Mouse (Mus musculus) stomach, embryonic 14.5 days (tissue): ENCODE data around the gene Klhl8. TPM values are rescaled to one million over a fixed set of nuclear protein-coding genes. Genes with fewer than 3 reads are reported as not detected.

ENCODE experiments used
- ATAC-seq: fragments of 200-750 bp; cut with Nextera tagmentation; 2 replicates; pipeline ENCODE4 v1.8.0; 2017; ENCODE audit warnings: low read depth, moderate TSS enrichment; ENCODE audit not compliant: insufficient number of reproducible peaks, insufficient read depth, low FRiP score
- H3K27ac ChIP-seq: fragments of 300-500 bp; sonication (generic); 2 replicates; pipeline ENCODE4 v1.5.1; 2014; ENCODE audit warnings: mild to moderate bottlenecking, low read length, moderate library complexity, mixed read lengths
- H3K27me3 ChIP-seq: fragments of 300-500 bp; sonication (generic); 2 replicates; pipeline ENCODE4 v1.6.1; 2014; ENCODE audit warnings: low read length, control low read depth, mixed read lengths; ENCODE audit not compliant: control insufficient read depth, insufficient read depth
- H3K36me3 ChIP-seq: fragments of 300-500 bp; sonication (generic); 2 replicates; pipeline ENCODE4 v1.6.1; 2014; ENCODE audit warnings: mild to moderate bottlenecking, control low read depth, low read length, moderate library complexity, mixed read lengths; ENCODE audit not compliant: control insufficient read depth, insufficient read depth
- H3K4me1 ChIP-seq: fragments of 300-500 bp; sonication (generic); 2 replicates; pipeline ENCODE4 v1.6.1; 2014; ENCODE audit warnings: low read length, control low read depth, mixed read lengths; ENCODE audit not compliant: control insufficient read depth, insufficient read depth
- H3K4me2 ChIP-seq: fragments of 300-500 bp; sonication (generic); replicated peaks from 2 replicates; pipeline ENCODE4 v1.6.1; 2014; ENCODE audit warnings: low read depth, low read length, control low read depth
- H3K4me3 ChIP-seq: fragments of 300-500 bp; sonication (generic); 2 replicates; pipeline ENCODE4 v1.5.1; 2014; ENCODE audit warnings: low read depth, low read length, control low read depth
- H3K9ac ChIP-seq: fragments of 300-500 bp; sonication (generic); replicated peaks from 2 replicates; pipeline ENCODE4 v1.6.1; 2014; ENCODE audit warnings: low read depth, mild to moderate bottlenecking, control low read depth, low read length, moderate library complexity, mixed read lengths
- H3K9me3 ChIP-seq: fragments of 300-500 bp; sonication (generic); 2 replicates; pipeline ENCODE4 v1.6.1; 2016; ENCODE audit warnings: low read depth, low read length, control low read depth; ENCODE audit not compliant: control insufficient read depth
- WGBS: fragments of 180-500 bp; shearing (Covaris S2); extraction: QIAGEN DNeasy Blood & Tissue Kit; methylation state at CpG from one replicate; pipeline ENCODE4 v1.1.7; 2014; 5-methylcytosine and 5-hydroxymethylcytosine counted together
- polyA plus RNA-seq: library from polyadenylated mRNA; unstranded; fragments of >200 nt; fragmentation: Nextera tagmentation; extraction: Ambion mirVana; gene quantifications from 2 replicates; pipeline ENCODE4 v1.2.1, GENCODE M21; 2014

Klhl8 gene
- polyA plus RNA-seq, 1 experiment from 2014 or later, result 15.0 TPM

GRCm38 (mm10) chr5:103829158-103829557 is 81.9 kb downstream of the Klhl8 start:
- no peak overlapping the region for H3K4me3 ChIP-seq
- H3K9ac ChIP-seq, result no peak overlapping the region
- no peak for ATAC-seq
- H3K27me3 ChIP-seq, result no peaks in the 10 kb centered on the region
- WGBS, result 84% methylated on average over 12 of the region's 12 CpGs
- H3K4me2 ChIP-seq, result no peak overlapping the region
- no peak overlapping the region for H3K27ac ChIP-seq
- H3K9me3 ChIP-seq, result no peaks in the 10 kb centered on the region
- H3K4me1 ChIP-seq, result no peaks in the 10 kb centered on the region
- peaks cover 4% of the 10 kb centered on the region; the same call in 1 of the 2 replicates for H3K36me3 ChIP-seq

- H3K9ac ChIP-seq, result no peak overlapping the region
- no peak overlapping the region for H3K27ac ChIP-seq
- WGBS, result 82% methylated on average over 8 of the region's 8 CpGs
Observed at GRCm38 (mm10) chr5:103828729-103829128, 82.3 kb downstream of the Klhl8 start.

GRCm38 (mm10) chr5:103828304-103828703 is 82.8 kb downstream of the Klhl8 start:
- no peaks in the 10 kb centered on the region for H3K9me3 ChIP-seq
- H3K27me3 ChIP-seq, result no peaks in the 10 kb centered on the region
- no peaks in the 10 kb centered on the region for H3K4me1 ChIP-seq
- WGBS, result 86% methylated on average over 21 of the region's 21 CpGs
- no peaks in the 10 kb centered on the region for H3K36me3 ChIP-seq
- H3K27ac ChIP-seq, result no peak overlapping the region
- H3K4me3 ChIP-seq, result no peak overlapping the region
- H3K4me2 ChIP-seq, result no peak overlapping the region
- no peak for ATAC-seq
- no peak overlapping the region for H3K9ac ChIP-seq

More at GRCm38 (mm10) chr5:103828729-103829128, 82.3 kb downstream of the Klhl8 start:
- H3K9me3 ChIP-seq, result no peaks in the 10 kb centered on the region
- H3K27me3 ChIP-seq, result no peaks in the 10 kb centered on the region
- ATAC-seq, result no peak
- no peaks in the 10 kb centered on the region for H3K4me1 ChIP-seq
- H3K4me2 ChIP-seq, result no peak overlapping the region
- no peaks in the 10 kb centered on the region for H3K36me3 ChIP-seq
- H3K4me3 ChIP-seq, result no peak overlapping the region

GRCm38 (mm10) chr5:103822949-103823348 is 88.1 kb downstream of the Klhl8 start:
- Histone ChIP-seq H3K27me3 (no peaks in the 10 kb centered on the region), H3K9me3 (no peaks in the 10 kb centered on the region), H3K4me2 (no peak overlapping the region), H3K36me3 (no peaks in the 10 kb centered on the region), H3K27ac (no peak overlapping the region), H3K9ac (no peak overlapping the region), H3K4me1 (no peaks in the 10 kb centered on the region), H3K4me3 (no peak overlapping the region)
- WGBS, result 93% methylated on average over 5 of the region's 5 CpGs
- no peak for ATAC-seq

- H3K4me3 ChIP-seq, result no peak overlapping the region
- WGBS, result 68% methylated on average over 13 of the region's 13 CpGs
- no peak overlapping the region for H3K4me2 ChIP-seq
- H3K36me3 ChIP-seq, result no peaks in the 10 kb centered on the region
- H3K27me3 ChIP-seq, result no peaks in the 10 kb centered on the region
- no peak overlapping the region for H3K9ac ChIP-seq
- H3K4me1 ChIP-seq, result no peaks in the 10 kb centered on the region
- H3K9me3 ChIP-seq, result no peaks in the 10 kb centered on the region
- no peak overlapping the region for H3K27ac ChIP-seq
- ATAC-seq, result no peak
Observed at GRCm38 (mm10) chr5:103821500-103822298, 89.4 kb downstream of the Klhl8 start.

GRCm38 (mm10) chr5:103821062-103821461 is 90.0 kb downstream of the Klhl8 start:
- H3K4me1 ChIP-seq, result no peaks in the 10 kb centered on the region
- H3K27ac ChIP-seq, result no peak overlapping the region
- WGBS, result 63% methylated on average over 9 of the region's 9 CpGs
- H3K4me2 ChIP-seq, result no peak overlapping the region
- no peaks in the 10 kb centered on the region for H3K27me3 ChIP-seq
- no peak overlapping the region for H3K9ac ChIP-seq
- no peaks in the 10 kb centered on the region for H3K9me3 ChIP-seq
- H3K36me3 ChIP-seq, result no peaks in the 10 kb centered on the region
- ATAC-seq, result peak; percentile 67
- no peak overlapping the region for H3K4me3 ChIP-seq

GRCm38 (mm10) chr5:103819674-103820073 is 91.4 kb downstream of the Klhl8 start:
- no peak overlapping the region for H3K9ac ChIP-seq
- H3K4me2 ChIP-seq, result no peak overlapping the region
- no peaks in the 10 kb centered on the region for H3K27me3 ChIP-seq
- no peak for ATAC-seq
- H3K4me1 ChIP-seq, result 0 out of 2 replicates have a peak, but pooled peaks cover 4% of the 10 kb centered on the region
- no peaks in the 10 kb centered on the region for H3K9me3 ChIP-seq
- H3K27ac ChIP-seq, result no peak overlapping the region
- no peaks in the 10 kb centered on the region for H3K36me3 ChIP-seq
- H3K4me3 ChIP-seq, result no peak overlapping the region
- WGBS, result 91% methylated on average over 1 of the region's 1 CpGs

GRCm38 (mm10) chr5:103818602-103819001 is 92.5 kb downstream of the Klhl8 start:
- no peak for ATAC-seq
- 81% methylated on average over 9 of the region's 9 CpGs for WGBS
- H3K9ac ChIP-seq, result no peak overlapping the region
- no peaks in the 10 kb centered on the region for H3K36me3 ChIP-seq
- H3K27ac ChIP-seq, result no peak overlapping the region
- H3K4me2 ChIP-seq, result no peak overlapping the region
- 0 out of 2 replicates have a peak, but pooled peaks cover 4% of the 10 kb centered on the region for H3K4me1 ChIP-seq
- H3K4me3 ChIP-seq, result no peak overlapping the region
- no peaks in the 10 kb centered on the region for H3K27me3 ChIP-seq
- H3K9me3 ChIP-seq, result no peaks in the 10 kb centered on the region
